Mouse (Mus musculus) CH12.LX (cell line): Measurements from ENCODE around the gene Fgfr2. TPM values are rescaled to one million over a fixed set of nuclear protein-coding genes. Genes with fewer than 3 reads are reported as not detected.

Experiments used
- DNase-seq: peaks from one replicate; pipeline ENCODE4 v3.0.0-alpha.2; 2013; ENCODE audit errors: extremely low read depth
- H3K27ac ChIP-seq: 2 replicates; pipeline ENCODE4 v1.5.1; 2012; ENCODE audit warnings: low read depth, mild to moderate bottlenecking, control low read depth, moderate library complexity; ENCODE audit not compliant: insufficient read depth
- H3K27me3 ChIP-seq: replicated peaks from 2 replicates; pipeline ENCODE3; 2012; ENCODE audit warnings: inconsistent platforms
- H3K36me3 ChIP-seq, 2 experiments: replicated peaks in 1 of 2; 2 replicates each; pipeline versions ENCODE3 to v1.6.1; 2012; ENCODE audit warnings: inconsistent platforms in 1 of 2, low read length in 1 of 2, mild to moderate bottlenecking in 1 of 2, mixed read lengths in 1 of 2, moderate library complexity in 1 of 2; ENCODE audit not compliant: control insufficient read depth in 1 of 2, insufficient read depth in 1 of 2
- H3K4me1 ChIP-seq, 2 experiments: 2 replicates each; pipeline ENCODE4 v1.6.1; 2012; ENCODE audit warnings: inconsistent platforms in 1 of 2, moderate library complexity in 1 of 2; ENCODE audit not compliant: insufficient read depth in 2 of 2, control insufficient read depth in 1 of 2
- H3K4me2 ChIP-seq: 2 replicates; pipeline ENCODE4 v1.6.1; 2012; ENCODE audit warnings: low read depth, mild to moderate bottlenecking, control low read depth; ENCODE audit not compliant: poor library complexity, insufficient read depth, severe bottlenecking
- H3K4me3 ChIP-seq, 3 experiments: fragments of 150-350 bp in 1 of 3; sonication (generic) in 1 of 3; replicated peaks in 1 of 3; 2 replicates each; pipeline versions ENCODE3 to v1.5.1; 2011 to 2012; ENCODE audit warnings: low read depth in 2 of 3, low read length in 2 of 3, mild to moderate bottlenecking in 2 of 3, moderate library complexity in 2 of 3, control low read depth in 1 of 3, improper control_type of control experiment in 1 of 3, inconsistent platforms in 1 of 3, mixed read lengths in 1 of 3; ENCODE audit not compliant: poor library complexity in 1 of 3
- H3K79me2 ChIP-seq: replicated peaks from 2 replicates; pipeline ENCODE4 v1.6.1; 2012; ENCODE audit warnings: mild to moderate bottlenecking, moderate library complexity; ENCODE audit not compliant: control insufficient read depth, poor library complexity, insufficient read depth, severe bottlenecking; ENCODE audit errors: extremely low read depth
- H3K9ac ChIP-seq: 2 replicates; pipeline ENCODE4 v1.6.1; 2012; ENCODE audit warnings: low read depth, mild to moderate bottlenecking, control low read depth, moderate library complexity; ENCODE audit not compliant: insufficient read depth
- H3K9me3 ChIP-seq: replicated peaks from 2 replicates; pipeline ENCODE3; 2012; ENCODE audit warnings: low read length, inconsistent platforms, mixed read lengths
- E2F4 ChIP-seq: IDR thresholded peaks from 2 replicates; pipeline ENCODE4 v1.6.1; 2011; ENCODE audit warnings: low read depth, low read length, improper control_type of control experiment; ENCODE audit not compliant: insufficient replicate concordance
- ELF1 ChIP-seq: IDR thresholded peaks from 2 replicates; pipeline ENCODE4 v1.6.1; 2014; ENCODE audit warnings: low read depth, mild to moderate bottlenecking, inconsistent platforms, low read length, improper control_type of control experiment
- EP300 ChIP-seq: IDR thresholded peaks from 2 replicates; pipeline ENCODE4 v1.6.1; 2011; ENCODE audit warnings: low read length, improper control_type of control experiment
- ETS1 ChIP-seq: conservative IDR thresholded peaks from 2 replicates; pipeline ENCODE4 v1.6.1; 2012; ENCODE audit warnings: low read depth, mild to moderate bottlenecking, inconsistent platforms, low read length, improper control_type of control experiment, moderate library complexity
- GABPA ChIP-seq: IDR thresholded peaks from 2 replicates; pipeline ENCODE4 v1.6.1; 2012; ENCODE audit warnings: low read depth, low read length, improper control_type of control experiment, inconsistent platforms; ENCODE audit not compliant: insufficient replicate concordance
- KAT2A ChIP-seq: IDR thresholded peaks from 2 replicates; pipeline ENCODE4 v1.6.1; 2012; ENCODE audit warnings: low read length, improper control_type of control experiment, inconsistent platforms; ENCODE audit not compliant: insufficient replicate concordance
- MAFK ChIP-seq: IDR thresholded peaks from 2 replicates; pipeline ENCODE4 v1.6.1; 2011; ENCODE audit warnings: low read length, improper control_type of control experiment; ENCODE audit not compliant: insufficient replicate concordance
- MEF2A ChIP-seq: IDR thresholded peaks from 2 replicates; pipeline ENCODE4 v1.6.1; 2014; ENCODE audit warnings: low read depth, mild to moderate bottlenecking, inconsistent platforms, low read length, improper control_type of control experiment, borderline replicate concordance
- MXI1 ChIP-seq: IDR thresholded peaks from 2 replicates; pipeline ENCODE4 v1.6.1; 2011; ENCODE audit warnings: mild to moderate bottlenecking, low read depth, low read length, improper control_type of control experiment
- MYC ChIP-seq: IDR thresholded peaks from 2 replicates; pipeline ENCODE4 v1.6.1; 2011; ENCODE audit warnings: low read depth, mild to moderate bottlenecking, improper control_type of control experiment, low read length
- PAX5 ChIP-seq: IDR thresholded peaks from 2 replicates; pipeline ENCODE4 v1.6.1; 2012; ENCODE audit warnings: low read length, inconsistent platforms, mixed read lengths
- RAD21 ChIP-seq: IDR thresholded peaks from 2 replicates; pipeline ENCODE4 v1.6.1; 2011; ENCODE audit warnings: low read depth, mild to moderate bottlenecking, low read length, improper control_type of control experiment, moderate library complexity
- TCF12 ChIP-seq: IDR thresholded peaks from 2 replicates; pipeline ENCODE4 v1.6.1; 2014; ENCODE audit warnings: low read depth, mild to moderate bottlenecking, inconsistent platforms, low read length, improper control_type of control experiment
- UBTF ChIP-seq: IDR thresholded peaks from 2 replicates; pipeline ENCODE4 v1.6.1; 2012; ENCODE audit warnings: low read depth, mild to moderate bottlenecking, inconsistent platforms, low read length, improper control_type of control experiment, moderate library complexity
- USF1 ChIP-seq: IDR thresholded peaks from 2 replicates; pipeline ENCODE4 v1.6.1; 2014; ENCODE audit warnings: low read depth, mild to moderate bottlenecking, inconsistent platforms, low read length, improper control_type of control experiment
- ZKSCAN1 ChIP-seq: IDR thresholded peaks from 2 replicates; pipeline ENCODE4 v1.6.1; 2012; ENCODE audit warnings: low read depth, inconsistent platforms, low read length, improper control_type of control experiment, borderline replicate concordance
- ZMIZ1 ChIP-seq: IDR thresholded peaks from 2 replicates; pipeline ENCODE4 v1.6.1; 2012; ENCODE audit warnings: low read depth, mild to moderate bottlenecking, inconsistent platforms, low read length, improper control_type of control experiment
- ZNF384 ChIP-seq: IDR thresholded peaks from 2 replicates; pipeline ENCODE4 v1.6.1; 2012; ENCODE audit warnings: low read depth, low read length, improper control_type of control experiment, inconsistent platforms
- dilution Hi-C: fragments of 300-500 bp; cut with MboI; formaldehyde crosslinking; loops from 2 replicates; pipeline ENCODE4 v1.14.3; 2020; ENCODE audit warnings: low sequenced_read_pairs; ENCODE audit not compliant: extremely low pct_unique_long_range_greater_than_20kb, extremely low pct_ligation_motif_present
- in situ Hi-C: fragments of 300-500 bp; cut with MboI; formaldehyde crosslinking; loops from 3 replicates; pipeline ENCODE4 v1.14.3; 2019; ENCODE audit warnings: low sequenced_read_pairs, low pct_ligation_motif_present, low pct_unique_long_range_greater_than_20kb, mixed read lengths
- polyA plus RNA-seq: library from polyadenylated mRNA; unstranded; fragments of >175 nt; gene quantifications from 2 replicates; pipeline ENCODE4 v1.2.1, GENCODE M21; 2012; ENCODE audit warnings: low read depth; ENCODE audit not compliant: insufficient read length
- total RNA-seq, 2 experiments: library from RNA; depleted of rRNA; stranded (reverse); fragments of 300-350 nt in 1 of 2; fragments of >200 nt in 1 of 2; gene quantifications; 2 replicates each; pipeline ENCODE4 v1.2.3; 2012 to 2014

Fgfr2 gene
- total and polyA plus RNA-seq, 3 experiments = not detected

- in situ Hi-C loops (no loop called here), dilution Hi-C loops (no loop called here)
- Histone ChIP-seq H3K4me3 (no peak overlapping the region), H3K27me3 (no peaks in the 10 kb centered on the region), H3K79me2 (no peaks in the 10 kb centered on the region), H3K9me3 (no peaks in the 10 kb centered on the region), H3K9ac (no peak overlapping the region), H3K27ac (no peak overlapping the region), H3K36me3 (peaks cover 29 to 57% of the 10 kb centered on the region in 2 experiments), H3K4me2 (no peak overlapping the region), H3K4me1 (no peaks in the 10 kb centered on the region)
- no peak for DNase-seq
- TF ChIP-seq TCF12 (no peak), MAFK (no peak), ZKSCAN1 (no peak), GABPA (no peak), ELF1 (no peak), ZNF384 (no peak)
These were observed 1785.6 kb downstream of the Fgfr2 start for GRCm38 (mm10) chr7:131337502-131338068.

DNA sequence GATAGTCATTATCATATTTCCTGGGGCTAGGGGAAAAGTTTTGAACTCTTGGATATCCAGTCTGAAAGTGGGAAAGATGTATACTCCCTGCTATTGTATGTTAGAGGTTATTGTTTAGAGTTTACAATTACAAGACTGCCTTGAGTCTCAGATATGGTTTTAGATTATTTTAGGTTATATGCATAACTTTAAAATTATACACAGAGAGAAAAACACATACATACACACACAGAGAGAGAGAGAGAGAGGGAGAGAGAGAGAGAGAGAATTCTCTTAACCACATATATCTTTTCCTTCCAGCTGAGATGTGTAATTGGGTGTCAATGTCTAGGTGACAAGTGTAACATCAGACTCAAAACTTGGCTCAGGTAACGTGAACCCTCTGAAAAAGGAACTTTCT is 1789.6 kb downstream of the Fgfr2 start, which contains the start of gene Fam24a:
Gene Fam24a (plus strand): TSS at position 301 of the 400 bp plus-strand sequence.
- no peaks in the 10 kb centered on the region for H3K4me1 ChIP-seq
- H3K4me2 ChIP-seq = no peak within 1 kb of the TSS
- in situ Hi-C loops (no loop called here), dilution Hi-C loops (no loop called here)
- TF ChIP-seq RAD21 = no peak
- no peak for TF ChIP-seq MEF2A
- no peak for TF ChIP-seq E2F4
- no peak for TF ChIP-seq KAT2A
- TF ChIP-seq MAFK = no peak
- TF ChIP-seq ETS1 = no peak
- TF ChIP-seq MYC = no peak
- no peak for TF ChIP-seq ZMIZ1
- TF ChIP-seq ZKSCAN1 = no peak
- no peak for TF ChIP-seq UBTF
- TF ChIP-seq PAX5 = no peak
- no peak for TF ChIP-seq MXI1
- TF ChIP-seq EP300 = no peak
- TF ChIP-seq USF1 = no peak
- TF ChIP-seq TCF12 = no peak
- peaks cover 4 to 25% of the 10 kb centered on the region in 2 experiments for H3K36me3 ChIP-seq
- no peak for DNase-seq
- no peaks in the 10 kb centered on the region for H3K27me3 ChIP-seq
- no peak within 1 kb of the TSS for H3K9ac ChIP-seq
- H3K27ac ChIP-seq = no peak within 1 kb of the TSS
- H3K79me2 ChIP-seq = no peaks in the 10 kb centered on the region
- no peaks in the 10 kb centered on the region for H3K9me3 ChIP-seq
- no peak within 1 kb of the TSS for H3K4me3 ChIP-seq
